Mouse (Mus musculus) lung, postnatal 0 days (tissue): ENCODE data around the gene Rgs11. TPM values are rescaled to one million over a fixed set of nuclear protein-coding genes. Genes with fewer than 3 reads are reported as not detected.

Source experiments
- ATAC-seq: fragments of 200-750 bp; cut with Nextera tagmentation; 2 replicates; pipeline ENCODE4 v1.8.0; 2017; ENCODE audit warnings: moderate library complexity
- DNase-seq: peaks from one replicate; pipeline ENCODE4 v3.0.0-alpha.2; 2016; ENCODE audit warnings: low spot score
- H3K27ac ChIP-seq: fragments of 300-500 bp; sonication (generic); 2 replicates; pipeline ENCODE4 v1.5.1; 2014; ENCODE audit warnings: antibody characterized with exemption, mild to moderate bottlenecking, low read length, mixed read lengths
- H3K27me3 ChIP-seq: fragments of 300-500 bp; sonication (generic); replicated peaks from 2 replicates; pipeline ENCODE4 v1.6.1; 2014; ENCODE audit warnings: low read length, mixed read lengths; ENCODE audit not compliant: insufficient read depth
- H3K36me3 ChIP-seq: fragments of 300-500 bp; sonication (generic); 2 replicates; pipeline ENCODE4 v1.6.1; 2014; ENCODE audit warnings: low read length, mixed read lengths; ENCODE audit not compliant: insufficient read depth
- H3K4me1 ChIP-seq: fragments of 300-500 bp; sonication (generic); 2 replicates; pipeline ENCODE4 v1.6.1; 2014; ENCODE audit warnings: antibody characterized with exemption, low read depth, low read length, mixed read lengths; ENCODE audit not compliant: insufficient read depth
- H3K4me2 ChIP-seq: fragments of 300-500 bp; sonication (generic); replicated peaks from 2 replicates; pipeline ENCODE4 v1.6.1; 2014; ENCODE audit warnings: low read depth, mild to moderate bottlenecking, low read length, moderate library complexity, mixed read lengths
- H3K4me3 ChIP-seq: fragments of 300-500 bp; sonication (generic); 2 replicates; pipeline ENCODE4 v1.5.1; 2014; ENCODE audit warnings: low read depth, low read length
- H3K9ac ChIP-seq: fragments of 300-500 bp; sonication (generic); replicated peaks from 2 replicates; pipeline ENCODE4 v1.6.1; 2014; ENCODE audit warnings: low read depth, mild to moderate bottlenecking
- H3K9me3 ChIP-seq: fragments of 300-500 bp; sonication (generic); 2 replicates; pipeline ENCODE4 v1.6.1; 2016; ENCODE audit warnings: low read length, mixed read lengths
- CTCF ChIP-seq: IDR thresholded peaks from 2 replicates; pipeline ENCODE4 v1.5.1; 2016; ENCODE audit warnings: antibody characterized with exemption, mild to moderate bottlenecking
- EP300 ChIP-seq: IDR thresholded peaks from 2 replicates; pipeline ENCODE4 v1.6.1; 2016; ENCODE audit warnings: antibody characterized with exemption, mild to moderate bottlenecking, control low read depth
- WGBS: fragments of 180-500 bp; shearing (Covaris S2); extraction: QIAGEN DNeasy Blood & Tissue Kit; methylation state at CpG from one replicate; pipeline ENCODE4 v1.1.7; 2014; 5-methylcytosine and 5-hydroxymethylcytosine counted together
- polyA plus RNA-seq: library from polyadenylated mRNA; unstranded; fragments of >200 nt; fragmentation: Nextera tagmentation; extraction: Ambion mirVana; gene quantifications from 2 replicates; pipeline ENCODE4 v1.2.1, GENCODE M21; 2015

Rgs11 gene
- polyA plus RNA-seq, 1 experiment from 2014 or later, result 11.8 TPM

- ATAC-seq (peak; percentile 29), DNase-seq (peak; percentile 32)
- H3K27me3 ChIP-seq, result peaks cover 10% of the 10 kb centered on the region; the same call in 1 of the 2 replicates
- no peak overlapping the region for H3K27ac ChIP-seq
- WGBS, result 2% methylated on average over 30 of the region's 30 CpGs
- H3K4me1 ChIP-seq, result peaks cover 10% of the 10 kb centered on the region
- H3K36me3 ChIP-seq, result no peaks in the 10 kb centered on the region
- no peaks in the 10 kb centered on the region for H3K9me3 ChIP-seq
- H3K9ac ChIP-seq, result no peak overlapping the region
- peak overlapping the region; percentile 83 for H3K4me2 ChIP-seq
- H3K4me3 ChIP-seq, result peak overlapping the region; percentile 39
- TF ChIP-seq EP300 (no peak), CTCF (no peak)
Measured at GRCm38 (mm10) chr17:26203321-26203811, 615 bp downstream of the Rgs11 start.

DNA sequence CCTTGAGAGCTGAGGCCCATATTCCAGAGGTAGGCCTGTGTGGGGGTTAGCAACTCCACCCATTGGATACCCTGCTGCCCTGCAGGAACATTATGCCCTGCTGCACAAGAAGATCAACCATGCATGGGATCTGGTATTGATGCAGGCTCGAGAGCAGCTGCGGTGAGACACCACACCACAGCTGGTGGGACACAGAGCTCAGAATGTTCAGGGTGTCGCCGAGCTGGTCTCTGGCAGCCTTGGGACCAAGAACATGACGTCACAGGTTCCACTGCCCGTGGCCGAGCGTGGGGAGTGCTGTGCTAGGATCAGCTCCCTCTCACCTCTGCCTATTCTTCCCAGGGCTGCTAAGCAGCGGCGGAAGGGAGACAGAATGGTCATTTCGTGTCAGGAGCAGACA is 2.0 kb downstream of the Rgs11 start:
- Histone ChIP-seq H3K27ac (no peak overlapping the region), H3K4me1 (peaks cover 10% of the 10 kb centered on the region), H3K27me3 (peaks cover 10% of the 10 kb centered on the region; the same call in 1 of the 2 replicates), H3K4me3 (no peak overlapping the region), H3K9ac (no peak overlapping the region), H3K4me2 (no peak overlapping the region), H3K9me3 (no peaks in the 10 kb centered on the region), H3K36me3 (no peaks in the 10 kb centered on the region)
- 39% methylated on average over 11 of the region's 11 CpGs for WGBS
- no peak for ATAC-seq
- no peak for TF ChIP-seq CTCF
- TF ChIP-seq EP300, result no peak
- no peak for DNase-seq

GRCm38 (mm10) chr17:26206392-26206791 is 3.6 kb downstream of the Rgs11 start:
- 43% methylated on average over 1 of the region's 1 CpGs for WGBS

DNA sequence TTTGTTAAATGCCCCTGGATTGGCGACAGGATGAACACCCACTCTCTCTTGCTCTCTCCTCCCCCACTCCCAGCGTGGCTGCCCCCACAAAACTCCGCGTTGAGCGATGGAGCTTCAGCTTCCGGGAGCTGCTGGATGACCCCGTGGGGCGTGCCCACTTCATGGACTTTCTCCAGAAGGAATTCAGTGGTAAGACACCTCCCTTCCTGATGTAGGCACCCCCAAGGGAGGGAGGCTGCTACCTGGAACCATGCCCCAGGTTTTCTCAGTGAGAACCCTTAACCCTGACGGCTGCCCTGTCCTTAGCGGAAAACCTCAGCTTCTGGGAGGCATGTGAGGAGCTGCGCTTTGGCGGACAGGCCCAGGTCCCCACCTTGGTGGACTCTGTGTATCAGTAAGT is 4.9 kb downstream of the Rgs11 start, which contains the start of gene Arhgdig:
TSS of gene Arhgdig (minus strand) at position 101 of the 400 bp plus-strand sequence.
- Histone ChIP-seq H3K27ac (no peak within 1 kb of the TSS), H3K4me3 (no peak within 1 kb of the TSS), H3K27me3 (no peaks in the 10 kb centered on the region), H3K9ac (no peak within 1 kb of the TSS), H3K36me3 (0 out of 2 replicates have a peak, but pooled peaks cover 4% of the 10 kb centered on the region), H3K4me2 (no peak within 1 kb of the TSS), H3K9me3 (no peaks in the 10 kb centered on the region), H3K4me1 (peaks cover 7% of the 10 kb centered on the region)
- ATAC-seq, result no peak
- no peak for TF ChIP-seq CTCF
- no peak for TF ChIP-seq EP300
- WGBS, result 83% methylated on average over 12 of the region's 12 CpGs
- DNase-seq, result no peak

More at GRCm38 (mm10) chr17:26206392-26206791, 3.6 kb downstream of the Rgs11 start:
- Histone ChIP-seq H3K36me3 (no peaks in the 10 kb centered on the region), H3K27me3 (peaks cover 5% of the 10 kb centered on the region; the same call in 1 of the 2 replicates), H3K4me3 (no peak overlapping the region), H3K9me3 (no peaks in the 10 kb centered on the region), H3K27ac (no peak overlapping the region), H3K9ac (no peak overlapping the region), H3K4me2 (no peak overlapping the region), H3K4me1 (peaks cover 7% of the 10 kb centered on the region)
- ATAC-seq (no peak), DNase-seq (no peak)
- TF ChIP-seq CTCF (no peak), EP300 (no peak)

GRCm38 (mm10) chr17:26212241-26212640 is 9.5 kb downstream of the Rgs11 start:
- 76% methylated on average over 7 of the region's 7 CpGs for WGBS
- Histone ChIP-seq H3K4me3 (no peak overlapping the region), H3K36me3 (0 out of 2 replicates have a peak, but pooled peaks cover 4% of the 10 kb centered on the region), H3K27ac (no peak overlapping the region), H3K9me3 (no peaks in the 10 kb centered on the region), H3K9ac (no peak overlapping the region), H3K27me3 (no peaks in the 10 kb centered on the region), H3K4me2 (no peak overlapping the region), H3K4me1 (no peaks in the 10 kb centered on the region)
- DNase-seq, result no peak
- TF ChIP-seq EP300, result no peak
- no peak for TF ChIP-seq CTCF
- ATAC-seq, result no peak

GRCm38 (mm10) chr17:26212681-26213080 is 9.9 kb downstream of the Rgs11 start:
- no peaks in the 10 kb centered on the region for H3K9me3 ChIP-seq
- no peaks in the 10 kb centered on the region for H3K4me1 ChIP-seq
- H3K4me3 ChIP-seq, result no peak overlapping the region
- no peak for DNase-seq
- ATAC-seq, result no peak
- no peak overlapping the region for H3K9ac ChIP-seq
- 83% methylated on average over 11 of the region's 11 CpGs for WGBS
- H3K27me3 ChIP-seq, result no peaks in the 10 kb centered on the region
- 0 out of 2 replicates have a peak, but pooled peaks cover 4% of the 10 kb centered on the region for H3K36me3 ChIP-seq
- H3K4me2 ChIP-seq, result no peak overlapping the region
- TF ChIP-seq CTCF (no peak), EP300 (no peak)
- no peak overlapping the region for H3K27ac ChIP-seq
